Mouse (Mus musculus): ENCODE results near the gene Map7d1.

Gene Map7d1

GRCm38 (mm10) chr4:126202303-126203181 is 53.6 kb downstream of the Map7d1 start, which contains the start of gene Thrap3:
Gene Thrap3, minus strand, starts transcription at chr4:126202760.
- DNase-seq (ENCODE audit: low spot score), result peak; percentile 99

GRCm38 (mm10) chr4:126201514-126202302 is 54.4 kb downstream of the Map7d1 start:
- DNase-seq (ENCODE audit: low spot score), result peak; percentile 35

DNA sequence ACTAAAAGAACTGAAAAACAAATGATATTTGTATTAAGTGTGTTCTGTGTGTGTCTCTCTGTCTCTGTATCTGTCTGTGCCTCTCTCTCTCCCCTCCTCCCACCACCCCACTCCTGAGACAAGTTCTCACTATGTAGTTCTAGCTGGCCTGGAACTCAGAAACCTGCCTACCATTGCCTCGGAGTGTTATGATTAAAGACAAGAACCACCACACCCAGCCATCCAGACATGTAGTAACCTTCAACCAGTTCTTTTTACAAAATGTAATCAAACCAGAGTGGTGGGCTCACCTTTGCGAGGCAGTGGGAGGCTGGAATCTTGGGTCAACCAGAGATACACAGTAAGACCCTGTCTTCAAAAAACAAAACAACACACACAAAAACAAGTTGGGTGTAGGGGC is 55.5 kb downstream of the Map7d1 start:
- DNase-seq (ENCODE audit: low spot score), result no peak

- DNase-seq (ENCODE audit: low spot score), result no peak
Measured at GRCm38 (mm10) chr4:126200036-126200435, 56.1 kb downstream of the Map7d1 start.

DNA sequence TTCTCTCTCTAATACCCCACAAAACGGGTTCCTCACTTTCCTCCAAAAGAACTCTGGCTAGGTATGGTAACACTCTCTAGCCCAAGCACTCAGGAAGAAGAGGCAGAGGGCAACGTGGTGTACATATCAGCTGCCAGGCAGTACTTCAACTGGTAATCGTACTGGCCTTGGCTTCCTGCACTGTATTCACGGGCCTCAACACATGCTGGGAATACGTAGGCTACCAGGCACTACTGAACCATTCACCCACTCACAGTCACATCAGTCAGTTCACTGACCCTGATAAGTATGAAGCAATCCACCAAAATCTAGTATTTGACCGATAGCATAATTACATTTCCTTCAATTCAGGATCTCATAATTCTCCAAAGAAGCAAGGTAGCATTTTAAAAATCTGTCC is 56.6 kb downstream of the Map7d1 start:
- DNase-seq (ENCODE audit: low spot score), result no peak

DNA sequence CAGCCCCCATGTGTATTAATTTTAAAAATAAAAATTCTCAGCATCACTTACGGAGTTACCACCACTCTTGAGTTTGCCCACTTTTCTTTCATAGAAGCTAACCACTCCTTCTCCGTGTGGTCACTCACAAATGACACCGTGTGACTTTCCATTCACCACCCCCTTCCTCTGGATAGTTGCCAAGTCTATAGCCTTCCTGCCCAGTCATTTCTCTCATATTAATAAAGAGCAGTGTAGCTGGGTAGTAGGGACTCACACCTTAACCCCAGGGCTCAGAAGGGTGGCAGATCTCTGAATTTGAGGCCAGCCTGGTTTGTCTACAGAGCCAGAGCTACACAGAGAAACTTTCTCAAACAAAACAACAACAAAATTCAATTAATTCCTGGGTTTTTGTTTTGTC is 58.7 kb downstream of the Map7d1 start:
- no peak for DNase-seq (ENCODE audit: low spot score)

GRCm38 (mm10) chr4:126194916-126195315 is 61.2 kb downstream of the Map7d1 start:
- no peak for DNase-seq (ENCODE audit: low spot score)

DNA sequence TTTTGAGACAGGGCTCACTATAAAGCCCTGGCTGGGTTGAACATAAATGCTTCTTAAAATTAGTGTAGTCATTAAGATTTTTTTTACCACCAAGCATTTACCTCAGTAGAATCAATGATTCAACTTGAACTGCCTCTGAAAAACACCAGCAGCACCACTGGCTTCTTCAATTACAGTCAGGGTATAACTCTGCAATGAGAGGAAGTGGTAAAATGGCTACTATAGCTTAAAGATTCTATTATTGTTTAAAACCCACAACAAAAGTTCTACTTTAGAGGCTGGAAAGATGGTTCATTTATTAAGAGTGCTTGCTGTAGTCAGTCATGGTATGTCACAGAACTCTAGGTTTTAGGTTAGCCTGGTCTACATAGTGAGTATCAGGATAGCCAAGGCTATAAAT is 61.9 kb downstream of the Map7d1 start:
- no peak for DNase-seq (ENCODE audit: low spot score)

DNA sequence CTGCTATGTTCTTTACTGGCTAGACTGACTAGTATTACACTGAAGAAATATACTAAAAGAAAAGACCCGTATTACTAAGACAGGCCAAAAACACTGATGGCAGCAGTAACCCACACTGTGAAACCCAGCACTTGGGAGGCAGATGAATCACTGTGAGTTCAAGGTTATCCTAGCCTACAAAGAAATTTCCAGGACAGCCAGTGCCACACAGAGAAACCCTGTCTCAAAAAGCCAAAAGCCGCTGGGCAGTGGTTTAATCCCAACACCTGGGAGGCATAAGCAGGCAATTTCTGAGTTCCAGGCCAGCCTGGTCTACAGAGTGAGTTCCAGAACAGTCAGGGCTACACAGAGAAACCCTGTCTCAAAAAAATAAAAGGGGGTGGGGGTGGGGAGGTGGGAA is 65.5 kb downstream of the Map7d1 start:
- no peak for DNase-seq (ENCODE audit: low spot score)

DNA sequence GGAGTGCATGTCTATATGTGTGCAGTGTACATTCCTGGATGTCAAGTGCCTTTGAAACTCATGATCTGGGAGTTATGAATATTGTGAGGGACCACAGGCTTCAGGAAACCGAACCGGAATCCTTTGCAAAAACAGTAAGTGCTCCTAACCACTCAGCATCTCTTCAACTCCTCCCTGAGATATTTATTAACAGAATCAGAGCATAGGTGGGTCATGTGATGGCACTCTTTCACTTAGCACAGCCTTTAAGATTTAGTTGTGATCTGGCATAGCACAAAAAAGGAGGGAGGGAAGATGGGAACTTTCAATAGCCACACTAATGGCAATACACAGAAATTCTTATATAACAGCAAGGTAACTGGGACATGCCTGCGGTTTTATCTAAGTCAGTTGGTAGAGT is 69.0 kb downstream of the Map7d1 start:
- no peak for DNase-seq (ENCODE audit: low spot score)

DNA sequence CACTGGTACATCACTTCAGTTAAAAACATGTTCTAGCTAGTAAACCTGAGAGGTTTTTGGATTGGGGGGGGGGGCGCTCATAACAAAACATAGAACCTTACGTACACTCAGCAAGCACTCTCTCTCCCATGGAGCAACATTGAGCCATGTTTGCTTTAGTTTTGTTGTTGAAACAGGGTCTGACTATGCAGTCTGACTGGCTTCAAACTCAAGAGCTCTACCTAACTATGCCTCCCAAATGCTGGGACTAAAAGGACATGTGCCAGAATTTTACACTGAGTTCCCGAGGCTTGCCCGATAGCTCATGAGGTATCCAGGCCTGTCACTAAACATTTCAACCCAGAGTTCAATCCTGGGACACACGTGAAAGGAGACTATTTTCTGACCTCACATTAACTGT is 73.1 kb downstream of the Map7d1 start:
- no peak for DNase-seq (ENCODE audit: low spot score)

Data from urinary bladder, postnatal 14 days (tissue).